In the genomic region with DNA sequence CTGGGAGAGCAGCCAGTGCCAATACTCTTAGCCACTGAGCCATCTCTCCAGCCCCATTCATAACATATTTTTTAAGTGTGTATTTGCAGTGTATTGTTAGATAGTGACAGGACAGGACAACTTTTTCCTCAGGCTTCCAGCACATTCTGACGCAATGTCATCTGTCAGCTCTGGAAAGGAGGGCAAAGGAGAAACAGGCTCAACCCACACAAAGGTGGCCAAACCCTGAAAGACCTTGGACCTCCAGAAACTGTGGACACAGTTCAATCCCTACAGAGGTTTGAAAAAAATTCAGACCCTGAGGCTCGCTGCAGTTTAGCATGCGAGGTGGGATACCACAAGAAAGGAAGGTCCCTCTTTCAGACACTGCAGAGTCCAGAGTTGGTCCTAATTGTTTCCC, we compare ENCODE assay signal across 9 mouse cellular contexts. TPM values are rescaled to one million over a fixed set of nuclear protein-coding genes. Genes with fewer than 3 reads are reported as not detected.
DNase-seq lines count a peak whose midpoint lies in the region; ATAC-seq and TF ChIP-seq lines count a peak whose summit lies in the region.
"Had no signal": no experiment of that assay in that cellular context is flagged by ENCODE, and none has a peak within 500 bp of the region (broad histone marks: within the 10 kb centered on the region; RNA-seq: fewer than 3 reads in every experiment).

No protein-coding gene starts in this region.

- H3K4me2 ChIP-seq in midbrain, postnatal 0 days (ENCODE audit: low read depth, low read length, poor library complexity, severe bottlenecking) = no peak overlapping the region
- peak overlapping the region; percentile 85 for H3K4me2 ChIP-seq in limb, embryonic 11.5 days (ENCODE audit: low read depth, severe bottlenecking)

- H3K4me1 ChIP-seq in heart, embryonic 10.5 days = peaks cover 22% of the 10 kb centered on the region
- H3K4me1 ChIP-seq in midbrain, embryonic 10.5 days = peaks cover 19% of the 10 kb centered on the region
- H3K4me1 ChIP-seq in midbrain, postnatal 0 days (ENCODE audit: insufficient read depth, low read length) = peaks cover 6% of the 10 kb centered on the region; the same call in 1 of the 2 replicates
- H3K4me1 ChIP-seq in limb, embryonic 11.5 days (ENCODE audit: control insufficient read depth, insufficient read depth, low read length) = peaks cover 7% of the 10 kb centered on the region; the same call in 1 of the 2 replicates

- H3K9ac ChIP-seq in midbrain, postnatal 0 days (replicated peaks; ENCODE audit: low read length, poor library complexity, severe bottlenecking) = no peak overlapping the region
- no peak overlapping the region for H3K9ac ChIP-seq in limb, embryonic 11.5 days (ENCODE audit: low read length)

- TF ChIP-seq CTCF in midbrain, postnatal 0 days (IDR thresholded peaks at IDR 0.05) = no peak

- no peaks in the 10 kb centered on the region for H3K9me3 ChIP-seq in heart, embryonic 10.5 days
- H3K9me3 ChIP-seq in midbrain, embryonic 10.5 days (replicated peaks) = no peaks in the 10 kb centered on the region
- H3K9me3 ChIP-seq in midbrain, postnatal 0 days (ENCODE audit: low read length) = no peaks in the 10 kb centered on the region
- no peaks in the 10 kb centered on the region for H3K9me3 ChIP-seq in limb, embryonic 11.5 days (ENCODE audit: control insufficient read depth, low read length)

- H3K4me3 ChIP-seq in heart, embryonic 10.5 days = peak overlapping the region; percentile 100
- H3K4me3 ChIP-seq in midbrain, embryonic 10.5 days = peak overlapping the region; percentile 100
- H3K4me3 ChIP-seq in midbrain, postnatal 0 days (ENCODE audit: low read depth, low read length) = no peak overlapping the region
- no peak overlapping the region; the same call in 1 of the 2 replicates for H3K4me3 ChIP-seq in limb, embryonic 11.5 days (ENCODE audit: low read depth, low read length)

- H3K36me3 ChIP-seq in heart, embryonic 10.5 days = peaks cover 14% of the 10 kb centered on the region
- peaks cover 20% of the 10 kb centered on the region for H3K36me3 ChIP-seq in midbrain, embryonic 10.5 days
- no peaks in the 10 kb centered on the region for H3K36me3 ChIP-seq in midbrain, postnatal 0 days (ENCODE audit: insufficient read depth, low read length)
- H3K36me3 ChIP-seq in limb, embryonic 11.5 days (ENCODE audit: control insufficient read depth, insufficient read depth, low read length) = peaks cover 3% of the 10 kb centered on the region; the same call in 1 of the 2 replicates

- DNase-seq in heart, embryonic 10.5 days (ENCODE audit: low spot score) = no peak
- no peak for DNase-seq in heart, adult 9 months (ENCODE audit: low spot score in 2 of 2)
- no peak for DNase-seq in midbrain, embryonic 10.5 days (ENCODE audit: low spot score)
- no peak for DNase-seq in midbrain, postnatal 0 days (ENCODE audit: low spot score)
- DNase-seq in limb, embryonic 11.5 days (ENCODE audit: low spot score) = no peak
- peak; percentile 33 for DNase-seq in yolk sac, embryonic 10.5 days (ENCODE audit: low spot score)
- DNase-seq in urinary bladder, postnatal 25 days (ENCODE audit: low spot score) = no peak

- no peak overlapping the region for H3K27ac ChIP-seq in heart, embryonic 10.5 days
- no peak overlapping the region for H3K27ac ChIP-seq in midbrain, embryonic 10.5 days (replicated peaks)
- no peak overlapping the region for H3K27ac ChIP-seq in midbrain, postnatal 0 days (ENCODE audit: low read depth, low read length)
- no peak overlapping the region for H3K27ac ChIP-seq in limb, embryonic 11.5 days (replicated peaks; ENCODE audit: low read depth, low read length)

- ATAC-seq in midbrain, postnatal 0 days (ENCODE audit: low FRiP score) = no peak
- no peak for ATAC-seq in limb, embryonic 11.5 days (ENCODE audit: insufficient number of reproducible peaks, low FRiP score, low TSS enrichment, low read depth)
- no peak for ATAC-seq in granulocyte monocyte progenitor cell, adult 5-6 weeks (replicated peaks; ENCODE audit: poor library complexity, severe bottlenecking)

- 80% methylated on average over 3 of the region's 3 CpGs for WGBS in heart, embryonic 10.5 days
- 82% methylated on average over 3 of the region's 3 CpGs for WGBS in midbrain, embryonic 10.5 days
- WGBS in midbrain, postnatal 0 days = 83% methylated on average over 3 of the region's 3 CpGs
- 77% methylated on average over 3 of the region's 3 CpGs for WGBS in limb, embryonic 11.5 days

- no peaks in the 10 kb centered on the region for H3K27me3 ChIP-seq in heart, embryonic 10.5 days (ENCODE audit: insufficient read depth, poor library complexity, severe bottlenecking)
- H3K27me3 ChIP-seq in midbrain, embryonic 10.5 days (ENCODE audit: low read depth, poor library complexity, severe bottlenecking) = no peaks in the 10 kb centered on the region
- no peaks in the 10 kb centered on the region for H3K27me3 ChIP-seq in midbrain, postnatal 0 days (ENCODE audit: insufficient read depth, low read length)
- H3K27me3 ChIP-seq in limb, embryonic 11.5 days (ENCODE audit: control insufficient read depth, insufficient read depth, low read length) = no peaks in the 10 kb centered on the region

RNA-seq across cellular contexts. Expression of a gene that starts 1.7 kb away (rescaled TPM):
- polyA plus RNA-seq in heart, embryonic 10.5 days (2016; fragmentation: Nextera tagmentation; extraction: Ambion mirVana) = 53.6 and 59.7 TPM in 2 replicates
- 56.6 and 57.3 TPM in 2 replicates for polyA plus RNA-seq in midbrain, embryonic 10.5 days (2016; fragmentation: Nextera tagmentation; extraction: Ambion mirVana)
- total RNA-seq in midbrain, postnatal 0 days (2014; rRNA removed) = 74.0 and 75.5 TPM in 2 replicates
- polyA plus RNA-seq in midbrain, postnatal 0 days (2015; fragmentation: Nextera tagmentation; extraction: Ambion mirVana) = 62.5 and 67.2 TPM in 2 replicates
- polyA plus RNA-seq in limb, embryonic 11.5 days (2014; fragmentation: Nextera tagmentation; extraction: Ambion mirVana) = 41.1 and 41.6 TPM in 2 replicates
- total RNA-seq in granulocyte monocyte progenitor cell, adult 5-6 weeks (2014; fragmentation: Nextera tagmentation) = 12.0 and 19.9 TPM in 2 replicates
- 12.5 and 13.6 TPM in 2 replicates for total RNA-seq in granulocyte monocyte progenitor cell, adult 5-6 weeks (2017)

RNA-seq across cellular contexts. Expression of a gene that starts 6.0 kb away (rescaled TPM):
- 43.4 and 48.9 TPM in 2 replicates for polyA plus RNA-seq in heart, embryonic 10.5 days (2016; fragmentation: Nextera tagmentation; extraction: Ambion mirVana)
- polyA plus RNA-seq in midbrain, embryonic 10.5 days (2016; fragmentation: Nextera tagmentation; extraction: Ambion mirVana) = 32.4 and 34.4 TPM in 2 replicates
- 10.5 and 14.6 TPM in 2 replicates for total RNA-seq in midbrain, postnatal 0 days (2014; rRNA removed)
- polyA plus RNA-seq in midbrain, postnatal 0 days (2015; fragmentation: Nextera tagmentation; extraction: Ambion mirVana) = 21.6 and 23.3 TPM in 2 replicates
- 25.7 and 28.6 TPM in 2 replicates for polyA plus RNA-seq in limb, embryonic 11.5 days (2014; fragmentation: Nextera tagmentation; extraction: Ambion mirVana)
- total RNA-seq in granulocyte monocyte progenitor cell, adult 5-6 weeks (2014; fragmentation: Nextera tagmentation) = 20.7 and 24.6 TPM in 2 replicates
- 20.3 and 26.8 TPM in 2 replicates for total RNA-seq in granulocyte monocyte progenitor cell, adult 5-6 weeks (2017)

RNA-seq across cellular contexts. Expression of a gene that starts 28.6 kb away (rescaled TPM):
- polyA plus RNA-seq in heart, embryonic 10.5 days (2016; fragmentation: Nextera tagmentation; extraction: Ambion mirVana) = 0.28 TPM in 1 of 2 replicates, not detected in the other
- 0.19 and 0.42 TPM in 2 replicates for polyA plus RNA-seq in midbrain, embryonic 10.5 days (2016; fragmentation: Nextera tagmentation; extraction: Ambion mirVana)
- total RNA-seq in midbrain, postnatal 0 days (2014; rRNA removed) = 1.5 TPM in 1 of 2 replicates, not detected in the other
- 1.1 and 1.2 TPM in 2 replicates for polyA plus RNA-seq in midbrain, postnatal 0 days (2015; fragmentation: Nextera tagmentation; extraction: Ambion mirVana)
- 0.70 TPM in 1 of 2 replicates, not detected in the other for polyA plus RNA-seq in limb, embryonic 11.5 days (2014; fragmentation: Nextera tagmentation; extraction: Ambion mirVana)
- 0.92 TPM in 1 of 2 replicates, not detected in the other for total RNA-seq in granulocyte monocyte progenitor cell, adult 5-6 weeks (2014; fragmentation: Nextera tagmentation)
- total RNA-seq in granulocyte monocyte progenitor cell, adult 5-6 weeks (2017) = not detected in 2 replicates
- polyA plus RNA-seq: testis, adult 2 months had no signal

RNA-seq across cellular contexts. Expression of a gene that starts 39.5 kb away (rescaled TPM):
- 29.7 and 38.6 TPM in 2 replicates for polyA plus RNA-seq in heart, embryonic 10.5 days (2016; fragmentation: Nextera tagmentation; extraction: Ambion mirVana)
- 59.4 and 72.8 TPM in 2 replicates for polyA plus RNA-seq in midbrain, embryonic 10.5 days (2016; fragmentation: Nextera tagmentation; extraction: Ambion mirVana)
- 3.1 and 3.7 TPM in 2 replicates for total RNA-seq in midbrain, postnatal 0 days (2014; rRNA removed)
- 17.4 and 21.2 TPM in 2 replicates for polyA plus RNA-seq in midbrain, postnatal 0 days (2015; fragmentation: Nextera tagmentation; extraction: Ambion mirVana)
- polyA plus RNA-seq in limb, embryonic 11.5 days (2014; fragmentation: Nextera tagmentation; extraction: Ambion mirVana) = 53.7 and 54.1 TPM in 2 replicates
- 29.2 and 36.6 TPM in 2 replicates for total RNA-seq in granulocyte monocyte progenitor cell, adult 5-6 weeks (2014; fragmentation: Nextera tagmentation)
- total RNA-seq in granulocyte monocyte progenitor cell, adult 5-6 weeks (2017) = 19.4 and 25.6 TPM in 2 replicates

Comparison
In these comparisons a context has a peak if more than half of its experiments do, and no peak if none do; other contexts are left out.
1. H3K4me3 ChIP-seq: peak in heart, embryonic 10.5 days (single experiment) and midbrain, embryonic 10.5 days (single experiment); none in midbrain, postnatal 0 days (single experiment) and limb, embryonic 11.5 days (single experiment).